8 mouse cellular contexts compared by ENCODE assay signal in genomic region chrX:95196104-95196919, GRCm38 (mm10). TPM values are rescaled to one million over a fixed set of nuclear protein-coding genes. Genes with fewer than 3 reads are reported as not detected.
DNase-seq lines count a peak whose midpoint lies in the region; ATAC-seq lines count a peak whose summit lies in the region.

Gene Arhgef9, minus strand, starts transcription at chrX:95196856.

- H3K4me1 ChIP-seq in lung, embryonic 15.5 days: no peaks in the 10 kb centered on the region
- no peaks in the 10 kb centered on the region for H3K4me1 ChIP-seq in intestine, embryonic 14.5 days (replicated peaks; ENCODE audit: control insufficient read depth, insufficient read depth, low read length)
- no peaks in the 10 kb centered on the region for H3K4me1 ChIP-seq in liver, embryonic 13.5 days (replicated peaks)

- H3K36me3 ChIP-seq in lung, embryonic 15.5 days: no peaks in the 10 kb centered on the region
- no peaks in the 10 kb centered on the region for H3K36me3 ChIP-seq in intestine, embryonic 14.5 days (ENCODE audit: control insufficient read depth, insufficient read depth, low read length)
- H3K36me3 ChIP-seq in liver, embryonic 13.5 days: no peaks in the 10 kb centered on the region

- no peak for DNase-seq in lung, postnatal 36 days
- DNase-seq in cerebellum, postnatal 10 days: peak; percentile 66 to 67
- DNase-seq in gastrocnemius, postnatal 14 days: peak; percentile 15
- peak; percentile 63 for DNase-seq in intestine, embryonic 14.5 days (ENCODE audit: low spot score)
- no peak for DNase-seq in liver, embryonic 13.5 days
- peak; percentile 8 for DNase-seq in retina, postnatal 7 days (ENCODE audit: low read depth, low spot score)
- no peak for DNase-seq in urinary bladder, postnatal 10 days (ENCODE audit: low spot score)

- intact Hi-C loops in gastrocnemius, postnatal 14 days (cut with DNase I; ENCODE audit: low total_unique reads): no loop called here

- peak within 1 kb of the TSS; percentile 63 for H3K4me2 ChIP-seq in lung, embryonic 15.5 days
- H3K4me2 ChIP-seq in intestine, embryonic 14.5 days (ENCODE audit: low read length): peak within 1 kb of the TSS; percentile 55
- peak within 1 kb of the TSS; percentile 51 for H3K4me2 ChIP-seq in liver, embryonic 13.5 days

- ATAC-seq in lung, embryonic 15.5 days (ENCODE audit: borderline replicate concordance, extremely low read depth, low FRiP score, low TSS enrichment): peak; percentile 62; the same call in 1 of the 2 replicates
- ATAC-seq in intestine, embryonic 14.5 days (replicated peaks; ENCODE audit: low FRiP score, low TSS enrichment, low read depth): 0 out of 2 replicates have a peak, but pooled peaks have one; percentile 27
- no peak for ATAC-seq in liver, embryonic 13.5 days (ENCODE audit: low read depth)

- WGBS in lung, embryonic 15.5 days: 22% methylated on average over 24 of the region's 24 CpGs
- 14% methylated on average over 24 of the region's 24 CpGs for WGBS in intestine, embryonic 14.5 days
- WGBS in liver, embryonic 13.5 days (ENCODE audit: insufficient replicate concordance): 15% methylated on average over 24 of the region's 24 CpGs

- H3K9ac ChIP-seq in lung, embryonic 15.5 days: peak within 1 kb of the TSS; percentile 37
- peak within 1 kb of the TSS; percentile 35 for H3K9ac ChIP-seq in intestine, embryonic 14.5 days (ENCODE audit: low read length)
- H3K9ac ChIP-seq in liver, embryonic 13.5 days: no peak within 1 kb of the TSS

- no peaks in the 10 kb centered on the region for H3K9me3 ChIP-seq in lung, embryonic 15.5 days
- H3K9me3 ChIP-seq in intestine, embryonic 14.5 days (ENCODE audit: control insufficient read depth, low read length): no peaks in the 10 kb centered on the region
- H3K9me3 ChIP-seq in liver, embryonic 13.5 days (replicated peaks): no peaks in the 10 kb centered on the region

- no peak within 1 kb of the TSS for H3K27ac ChIP-seq in lung, embryonic 15.5 days
- peak within 1 kb of the TSS; percentile 7; the same call in 1 of the 2 replicates for H3K27ac ChIP-seq in intestine, embryonic 14.5 days (ENCODE audit: low read depth)
- no peak within 1 kb of the TSS for H3K27ac ChIP-seq in liver, embryonic 13.5 days

- 0 out of 2 replicates have a peak, but pooled peaks cover under 1% of the 10 kb centered on the region for H3K27me3 ChIP-seq in lung, embryonic 15.5 days
- H3K27me3 ChIP-seq in intestine, embryonic 14.5 days (replicated peaks; ENCODE audit: control insufficient read depth, insufficient read depth, low read length): no peaks in the 10 kb centered on the region
- H3K27me3 ChIP-seq in liver, embryonic 13.5 days: no peaks in the 10 kb centered on the region; the same call in 1 of the 2 replicates

- H3K4me3 ChIP-seq in lung, embryonic 15.5 days: peak within 1 kb of the TSS; percentile 42
- H3K4me3 ChIP-seq in intestine, embryonic 14.5 days (ENCODE audit: low read depth, low read length): peak within 1 kb of the TSS; percentile 31
- H3K4me3 ChIP-seq in liver, embryonic 13.5 days (replicated peaks): peak within 1 kb of the TSS; percentile 25

RNA-seq across cellular contexts. Expression of gene Arhgef9, which starts in this region (rescaled TPM):
- 10.1 and 10.2 TPM in 2 replicates for polyA plus RNA-seq in lung, embryonic 15.5 days (2015; fragmentation: Nextera tagmentation; extraction: Ambion mirVana)
- total RNA-seq in gastrocnemius, postnatal 14 days (2021): 10 to 100 TPM in 1 of 2 experiments, 1 to 10 TPM in 1; 9.6 to 11.9 TPM
- polyA plus RNA-seq in intestine, embryonic 14.5 days (2014; fragmentation: Nextera tagmentation; extraction: Ambion mirVana): 10.8 and 11.9 TPM in 2 replicates
- 1.1 and 1.5 TPM in 2 replicates for polyA plus RNA-seq in liver, embryonic 13.5 days (2015; fragmentation: Nextera tagmentation; extraction: Ambion mirVana)

Comparison
In these comparisons a context has a peak if more than half of its experiments do, and no peak if none do; other contexts are left out.
1. DNase-seq: peak in cerebellum, postnatal 10 days (2 of 2), gastrocnemius, postnatal 14 days (single experiment), intestine, embryonic 14.5 days (single experiment) and retina, postnatal 7 days (single experiment); none in lung, postnatal 36 days (single experiment), liver, embryonic 13.5 days (single experiment) and urinary bladder, postnatal 10 days (single experiment).
2. Peak in every context shown above with its lines, with median percentiles within 50 percentile points of each other: H3K4me2 ChIP-seq and H3K4me3 ChIP-seq.